Mouse (Mus musculus) ovary, adult 10 weeks (tissue): ENCODE measurements around the gene Mvp. TPM values are rescaled to one million over a fixed set of nuclear protein-coding genes. Genes with fewer than 3 reads are reported as not detected.

ENCODE experiments used
- polyA plus RNA-seq: library from polyadenylated mRNA; stranded (reverse); fragments of 350-450 nt; fragmentation: Illumina TruSeq; extraction: RNeasy Lipid Tissue Mini Kit (QIAGEN cat#74804); gene quantifications from one replicate; pipeline ENCODE4 v1.2.3, GENCODE M21; 2014

The Mvp gene
- polyA plus RNA-seq: 0.46 TPM

GRCm38 (mm10) chr7:127014320-127014719 lies at the start of gene Mvp:
TSS of gene Mvp (minus strand) at chr7:127014621.

GRCm38 (mm10) chr7:127041851-127042672 lies 27.6 kb upstream of the Mvp start, which contains the start of gene Kif22:
TSS of gene Kif22 (minus strand) at chr7:127042471.

GRCm38 (mm10) chr7:127026984-127027726 lies 12.7 kb upstream of the Mvp start, which contains the start of gene Maz:
TSS of gene Maz (minus strand) at chr7:127027037.

GRCm38 (mm10) chr7:127020901-127021562 lies 6.6 kb upstream of the Mvp start, which contains the start of the genes Gm42742 and Prrt2:
TSS of gene Gm42742 (minus strand) at chr7:127021097.
TSS of gene Prrt2 (minus strand) at chr7:127021211.

GRCm38 (mm10) chr7:127016971-127017949 lies 2.8 kb upstream of the Mvp start, which contains the start of gene Pagr1a:
TSS of gene Pagr1a (minus strand) at chr7:127017352.

GRCm38 (mm10) chr7:127016481-127016485 lies 1.9 kb upstream of the Mvp start, which contains the start of gene Pagr1b:
TSS of gene Pagr1b (minus strand) at chr7:127016484.

GRCm38 (mm10) chr7:126975950-126976866 lies 38.2 kb downstream of the Mvp start, which contains the start of gene Cdiptos:
TSS of gene Cdiptos (minus strand) at chr7:126976098.

GRCm38 (mm10) chr7:126975893-126975949 lies 38.7 kb downstream of the Mvp start, which contains the start of gene Cdipt:
TSS of gene Cdipt (plus strand) at chr7:126975914.

GRCm38 (mm10) chr7:126949793-126950646 lies 64.4 kb downstream of the Mvp start, which contains the start of gene Sez6l2:
TSS of gene Sez6l2 (plus strand) at chr7:126950563.

GRCm38 (mm10) chr7:126949403-126949792 lies 65.0 kb downstream of the Mvp start, which contains the start of gene Asphd1:
TSS of gene Asphd1 (minus strand) at chr7:126949582.

Other genes with a start within 250 kb of the Mvp start
- gene Gdpd3, start 248.3 kb downstream of the Mvp start, polyA plus RNA-seq: not detected
- gene Ypel3, start 237.7 kb downstream of the Mvp start, polyA plus RNA-seq: 9.1 TPM
- gene Tbx6, start 233.1 kb downstream of the Mvp start, polyA plus RNA-seq: not detected
- gene Ppp4c, start 222.1 kb downstream of the Mvp start, polyA plus RNA-seq: 36.4 TPM
- gene Fam57b, start 217.0 kb downstream of the Mvp start, polyA plus RNA-seq: 1.5 TPM
- gene 4930451I11Rik, start 183.0 kb downstream of the Mvp start, polyA plus RNA-seq: not detected
- not detected for gene Doc2a, start 167.2 kb downstream of the Mvp start, polyA plus RNA-seq
- 21.5 TPM for gene Hirip3, start 152.6 kb downstream of the Mvp start, polyA plus RNA-seq
- 19.9 TPM for gene Ino80e, start 152.2 kb downstream of the Mvp start, polyA plus RNA-seq
- 8.2 TPM for gene Taok2, start 129.9 kb downstream of the Mvp start, polyA plus RNA-seq
- 6.6 TPM for gene Tmem219, start 91.7 kb downstream of the Mvp start, polyA plus RNA-seq
- gene Kctd13, start 85.7 kb downstream of the Mvp start, polyA plus RNA-seq: 1.9 TPM
- gene Asphd1, start 65.0 kb downstream of the Mvp start, polyA plus RNA-seq: not detected
- gene Sez6l2, start 64.1 kb downstream of the Mvp start, polyA plus RNA-seq: 2.7 TPM
- gene Cdipt, start 38.7 kb downstream of the Mvp start, polyA plus RNA-seq: 13.1 TPM
- 0.91 TPM for gene Cdiptos, start 38.5 kb downstream of the Mvp start, polyA plus RNA-seq
- gene Pagr1b, start 1.9 kb upstream of the Mvp start, polyA plus RNA-seq: not detected
- gene Pagr1a, start 2.7 kb upstream of the Mvp start, polyA plus RNA-seq: not detected
- gene Gm42742, start 6.5 kb upstream of the Mvp start, polyA plus RNA-seq: 0.60 TPM
- gene Prrt2, start 6.6 kb upstream of the Mvp start, polyA plus RNA-seq: not detected
- 33.1 TPM for gene Maz, start 12.4 kb upstream of the Mvp start, polyA plus RNA-seq
- 6.0 TPM for gene Kif22, start 27.9 kb upstream of the Mvp start, polyA plus RNA-seq
- 5.4 TPM for gene Zg16, start 72.7 kb upstream of the Mvp start, polyA plus RNA-seq
- gene AI467606, start 76.7 kb upstream of the Mvp start, polyA plus RNA-seq: 2.9 TPM
- 0.71 TPM for gene Qprt, start 107.6 kb upstream of the Mvp start, polyA plus RNA-seq
- gene Spn, start 123.2 kb upstream of the Mvp start, polyA plus RNA-seq: 1.1 TPM
- 13.1 TPM for gene Cd2bp2, start 181.4 kb upstream of the Mvp start, polyA plus RNA-seq
- 3.0 TPM for gene Tbc1d10b, start 193.8 kb upstream of the Mvp start, polyA plus RNA-seq
- gene Mylpf, start 194.3 kb upstream of the Mvp start, polyA plus RNA-seq: not detected
- gene Zfp553, start 218.4 kb upstream of the Mvp start, polyA plus RNA-seq: 3.2 TPM
- 1.4 TPM for gene Sept1, start 218.5 kb upstream of the Mvp start, polyA plus RNA-seq
- not detected for gene Zfp771, start 229.7 kb upstream of the Mvp start, polyA plus RNA-seq
- gene Dctpp1, start 246.1 kb upstream of the Mvp start, polyA plus RNA-seq: not detected